Mouse (Mus musculus) limb, embryonic 10.5 days (tissue): ENCODE measurements at regions not wholly inside any gene's neighbourhood (a gene's known extent, or its start where the extent isn't known, plus 50 kb on each side); places are given as distances from the start of the nearest gene placed in this dataset.

Experiments
- DNase-seq: peaks from one replicate; pipeline ENCODE4 v3.0.0-alpha.2; 2017; ENCODE audit warnings: low spot score
- H3K27ac ChIP-seq: fragments of 300-500 bp; sonication (generic); 2 replicates; pipeline ENCODE4 v1.5.1; 2016; ENCODE audit warnings: mild to moderate bottlenecking
- H3K27me3 ChIP-seq: fragments of 300-500 bp; sonication (generic); 2 replicates; pipeline ENCODE4 v1.6.1; 2016; ENCODE audit warnings: low read depth, mild to moderate bottlenecking; ENCODE audit not compliant: poor library complexity, severe bottlenecking
- H3K36me3 ChIP-seq: fragments of 300-500 bp; sonication (generic); 2 replicates; pipeline ENCODE4 v1.6.1; 2016; ENCODE audit warnings: mild to moderate bottlenecking, moderate library complexity
- H3K4me1 ChIP-seq: fragments of 300-500 bp; sonication (generic); 2 replicates; pipeline ENCODE4 v1.6.1; 2016
- H3K4me3 ChIP-seq: fragments of 300-500 bp; sonication (generic); 2 replicates; pipeline ENCODE4 v1.5.1; 2016; ENCODE audit warnings: mild to moderate bottlenecking, moderate library complexity
- H3K9me3 ChIP-seq: fragments of 300-500 bp; sonication (generic); replicated peaks from 2 replicates; pipeline ENCODE4 v1.6.1; 2016; ENCODE audit warnings: mild to moderate bottlenecking
- WGBS: fragments of 180-500 bp; shearing (Covaris S2); methylation state at CpG from one replicate; pipeline ENCODE4 v1.1.7; 2016; 5-methylcytosine and 5-hydroxymethylcytosine counted together

DNA sequence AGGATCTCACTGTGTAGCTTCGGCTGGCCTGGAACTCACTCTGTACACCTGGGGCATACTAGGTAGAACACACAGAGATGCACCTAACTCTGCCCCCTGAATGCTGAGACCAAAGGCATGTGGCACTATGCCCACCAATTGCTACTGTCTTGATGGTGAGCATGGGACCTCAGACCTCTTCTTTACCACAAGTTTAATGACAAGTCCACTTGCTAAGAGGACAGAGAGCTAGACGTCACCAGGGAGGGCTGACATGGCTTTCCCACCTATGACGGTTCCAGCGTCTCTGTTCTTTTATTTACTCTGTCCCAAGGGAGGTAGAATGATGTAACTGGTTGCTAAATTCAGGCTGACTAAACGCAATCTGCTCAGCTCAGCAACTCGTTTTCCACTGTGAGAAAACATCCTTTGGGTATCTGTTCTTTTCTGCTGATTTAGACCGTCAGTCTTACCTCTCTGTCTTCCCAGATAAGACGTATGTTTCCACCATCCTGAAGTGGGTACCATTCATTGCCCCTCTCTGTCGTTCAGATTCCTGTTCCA, 88.6 kb upstream of the Adra1d start:
- no peaks in the 10 kb centered on the region for H3K4me1 ChIP-seq
- no peaks in the 10 kb centered on the region for H3K9me3 ChIP-seq
- no peaks in the 10 kb centered on the region for H3K36me3 ChIP-seq
- no peak for DNase-seq
- no peak overlapping the region for H3K27ac ChIP-seq
- no peak overlapping the region for H3K4me3 ChIP-seq
- no peaks in the 10 kb centered on the region for H3K27me3 ChIP-seq
- 83% methylated on average over 9 of the region's 9 CpGs for WGBS

DNA sequence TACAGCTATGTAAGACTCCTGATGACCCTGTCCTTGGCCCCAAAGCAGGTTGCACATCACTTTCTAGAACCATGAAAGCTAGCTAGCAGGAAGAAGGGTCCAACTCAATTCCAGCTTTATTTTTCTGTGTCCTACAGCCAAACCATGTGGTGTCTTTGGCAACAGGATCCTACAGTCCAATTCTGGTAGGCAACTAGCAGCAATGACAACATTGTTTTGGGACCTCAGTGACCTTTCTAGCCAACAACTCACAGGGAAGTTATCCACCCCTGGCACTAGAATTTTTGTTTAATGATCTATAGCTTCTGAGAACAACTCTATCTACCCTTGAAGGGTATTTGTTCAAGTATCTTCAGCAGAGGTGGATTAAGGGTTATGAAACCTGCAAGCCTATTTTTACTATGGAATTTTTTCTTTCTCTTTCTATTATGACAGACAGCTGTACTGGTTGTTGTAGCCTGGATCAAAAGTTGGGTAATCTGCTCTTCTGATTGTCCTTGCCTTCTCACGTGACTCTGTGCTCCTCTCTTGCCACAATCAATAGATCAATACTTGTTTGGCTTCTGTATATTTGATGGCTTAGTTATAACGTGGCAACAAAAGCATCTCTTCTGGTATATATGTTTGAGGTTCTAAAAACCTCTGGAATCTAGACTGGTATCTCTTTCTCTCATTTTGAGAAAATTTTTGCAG, 82.2 kb upstream of the Adra1d start:
- no peak overlapping the region for H3K4me3 ChIP-seq
- H3K27me3 ChIP-seq: no peaks in the 10 kb centered on the region
- H3K4me1 ChIP-seq: no peaks in the 10 kb centered on the region
- no peak for DNase-seq
- no peaks in the 10 kb centered on the region for H3K9me3 ChIP-seq
- no peaks in the 10 kb centered on the region for H3K36me3 ChIP-seq
- H3K27ac ChIP-seq: no peak overlapping the region
- WGBS: 84% methylated on average over 2 of the region's 2 CpGs

DNA sequence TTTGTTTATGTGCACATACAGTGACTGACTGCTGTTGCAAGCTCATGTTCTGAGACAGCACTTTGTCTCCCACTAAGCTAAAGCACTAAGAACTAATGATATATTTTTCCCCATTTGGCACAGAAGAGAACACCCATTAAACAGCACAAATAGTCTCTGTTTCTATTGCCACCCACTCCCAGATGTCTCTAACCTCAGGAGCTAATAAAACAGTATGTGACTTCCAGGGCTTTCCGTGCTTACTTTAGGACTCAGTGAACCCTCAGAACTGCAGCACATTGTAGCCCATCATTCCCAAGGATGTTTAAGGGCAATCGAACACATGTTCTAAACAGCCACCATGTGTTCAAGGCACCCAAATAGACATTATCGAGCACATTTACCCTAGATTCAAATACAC, 80.4 kb upstream of the Adra1d start:
- Histone ChIP-seq H3K27me3 (no peaks in the 10 kb centered on the region), H3K9me3 (no peaks in the 10 kb centered on the region), H3K4me3 (no peak overlapping the region), H3K4me1 (peaks cover 7% of the 10 kb centered on the region; the same call in 1 of the 2 replicates), H3K27ac (no peak overlapping the region), H3K36me3 (no peaks in the 10 kb centered on the region)
- no peak for DNase-seq
- WGBS: 83% methylated on average over 3 of the region's 3 CpGs

DNA sequence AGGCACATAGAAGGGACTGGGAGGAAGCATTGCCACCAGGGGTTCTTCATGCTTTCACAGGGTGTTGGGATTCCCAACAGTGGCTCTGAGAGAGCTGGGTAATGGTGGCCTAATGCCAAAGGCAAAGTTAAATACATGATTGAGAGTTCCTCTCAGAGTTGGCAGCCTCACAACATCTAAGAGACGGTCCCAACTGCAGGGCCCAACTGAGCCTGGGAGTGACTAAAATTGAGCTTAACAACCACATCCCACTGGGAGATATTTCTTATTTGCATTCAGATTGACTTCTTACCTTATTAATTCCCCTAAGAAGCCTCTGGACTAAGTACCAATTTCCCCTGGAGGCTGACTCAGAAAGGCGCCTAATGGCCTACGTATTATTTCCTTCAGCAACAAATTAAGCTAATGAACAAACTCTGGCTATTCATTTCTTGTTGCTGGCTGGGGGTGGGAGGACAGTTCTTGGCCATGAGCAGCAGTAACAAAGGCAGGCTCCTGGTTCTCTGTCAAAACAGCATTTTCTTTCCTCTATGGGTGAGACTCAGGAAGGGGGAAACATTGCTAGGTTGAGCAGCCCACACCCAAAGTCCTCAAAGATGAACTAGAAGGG, 77.0 kb upstream of the Adra1d start:
- Histone ChIP-seq H3K27me3 (no peaks in the 10 kb centered on the region), H3K27ac (no peak overlapping the region), H3K4me1 (peaks cover 7% of the 10 kb centered on the region; the same call in 1 of the 2 replicates), H3K4me3 (no peak overlapping the region), H3K9me3 (no peaks in the 10 kb centered on the region), H3K36me3 (no peaks in the 10 kb centered on the region)
- no peak for DNase-seq
- 80% methylated on average over 3 of the region's 3 CpGs for WGBS

DNA sequence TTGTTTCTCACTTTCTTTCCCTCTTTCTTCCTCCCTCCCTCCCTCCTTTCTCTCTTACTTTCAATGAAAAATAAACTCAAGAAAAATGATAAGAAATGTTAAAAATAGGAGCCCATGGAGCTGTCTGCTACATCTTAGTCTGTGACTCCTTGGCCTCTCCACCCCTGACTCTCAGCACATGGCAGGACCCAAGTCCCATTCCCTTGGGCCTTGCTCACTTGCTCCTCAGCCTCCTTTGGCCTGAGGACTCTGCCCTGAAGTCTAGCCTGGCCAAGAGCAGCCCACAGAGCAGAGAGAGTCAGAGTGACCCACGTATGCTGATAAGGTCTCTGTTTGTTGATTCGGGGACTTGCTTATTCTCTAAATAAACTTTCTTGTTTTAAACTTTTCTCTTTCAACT, 73.7 kb upstream of the Adra1d start:
- no peaks in the 10 kb centered on the region for H3K36me3 ChIP-seq
- WGBS: 77% methylated on average over 2 of the region's 2 CpGs
- peaks cover 7% of the 10 kb centered on the region; the same call in 1 of the 2 replicates for H3K4me1 ChIP-seq
- H3K27me3 ChIP-seq: no peaks in the 10 kb centered on the region
- H3K4me3 ChIP-seq: no peak overlapping the region
- H3K27ac ChIP-seq: no peak overlapping the region
- no peaks in the 10 kb centered on the region for H3K9me3 ChIP-seq
- DNase-seq: no peak

DNA sequence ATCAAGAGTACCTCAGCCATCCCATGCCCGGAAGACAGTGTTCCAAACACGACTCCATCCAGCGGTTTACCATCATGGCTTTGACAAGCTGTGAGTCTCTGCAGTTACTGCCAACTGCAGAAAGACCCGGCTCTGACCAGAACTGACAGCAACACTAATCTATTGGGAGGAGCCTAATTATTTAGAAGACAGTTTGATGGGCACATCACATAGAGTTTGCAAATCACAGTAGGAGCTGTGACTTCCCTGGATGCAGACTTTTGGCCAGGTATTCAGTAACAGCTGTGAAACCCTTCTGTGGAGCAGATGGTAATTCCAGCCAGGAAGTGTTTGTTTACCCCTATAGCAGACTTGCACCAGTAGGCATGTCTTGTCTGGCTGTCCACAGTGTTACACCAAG, 55.8 kb upstream of the Adra1d start:
- H3K9me3 ChIP-seq: no peaks in the 10 kb centered on the region
- H3K4me3 ChIP-seq: no peak overlapping the region
- 74% methylated on average over 4 of the region's 4 CpGs for WGBS
- no peaks in the 10 kb centered on the region for H3K27me3 ChIP-seq
- H3K36me3 ChIP-seq: no peaks in the 10 kb centered on the region
- DNase-seq: no peak
- no peaks in the 10 kb centered on the region for H3K4me1 ChIP-seq
- no peak overlapping the region for H3K27ac ChIP-seq

DNA sequence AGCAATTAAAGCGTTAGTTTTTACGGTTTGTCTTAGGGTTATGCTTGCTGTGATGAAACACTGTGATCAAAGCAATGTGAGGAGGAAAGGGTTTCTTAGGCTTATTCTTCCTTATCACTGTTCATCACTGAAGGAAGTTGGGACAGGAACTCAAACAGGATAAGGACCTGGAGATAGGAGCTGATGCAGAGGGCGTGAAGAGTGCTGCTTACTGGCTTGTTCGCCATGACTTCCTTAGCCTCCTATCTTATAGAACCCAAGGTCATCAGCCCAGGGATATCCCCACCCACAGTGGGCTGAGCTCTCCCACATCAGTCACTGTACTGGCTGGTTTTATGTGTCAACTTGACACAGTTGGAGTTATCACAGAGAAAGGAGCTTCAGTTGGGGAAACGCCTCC, 50.4 kb upstream of the Adra1d start:
- Histone ChIP-seq H3K9me3 (no peaks in the 10 kb centered on the region), H3K27me3 (no peaks in the 10 kb centered on the region), H3K27ac (no peak overlapping the region), H3K4me1 (no peaks in the 10 kb centered on the region), H3K36me3 (no peaks in the 10 kb centered on the region), H3K4me3 (no peak overlapping the region)
- no peak for DNase-seq
- WGBS: 68% methylated on average over 5 of the region's 5 CpGs
